Mouse (Mus musculus) olfactory bulb, adult 2 months (tissue): ENCODE measurements at regions not wholly inside any gene's neighbourhood (a gene's known extent, or its start where the extent isn't known, plus 50 kb on each side); places are given as distances from the start of the nearest gene placed in this dataset.

Experiments used
- CTCF ChIP-seq: fragments of 200-500 bp; IDR thresholded peaks from 2 replicates; pipeline ENCODE4 v1.5.1; 2012; ENCODE audit warnings: low read depth, mild to moderate bottlenecking, low read length, moderate library complexity; ENCODE audit not compliant: insufficient read depth
- POLR2A ChIP-seq: fragments of 200-500 bp; IDR thresholded peaks from 2 replicates; pipeline ENCODE4 v1.6.1; 2012; ENCODE audit warnings: mild to moderate bottlenecking, low read depth, low read length, moderate library complexity; ENCODE audit not compliant: insufficient read depth

GRCm38 (mm10) chr1:35201880-35202220 is 352.1 kb downstream of the Plekhb2 start:
- TF ChIP-seq CTCF (no peak), POLR2A (no peak)
